Mouse (Mus musculus) cerebellum, postnatal 14 days (tissue): ENCODE results near the gene Zbtb25.

Source experiments
- DNase-seq, 2 experiments: peaks; one replicate each; pipeline ENCODE4 v3.0.0; 2021; ENCODE audit warnings: mixed read lengths in 2 of 2

Gene Zbtb25

GRCm38 (mm10) chr12:76369206-76369977 is at the start of gene Zbtb25:
Gene Zbtb25 (minus strand): TSS chr12:76369602.
- peak; percentile 89 to 93 for DNase-seq

GRCm38 (mm10) chr12:76418346-76418745 is 48.9 kb upstream of the Zbtb25 start:
- DNase-seq: no peak

- DNase-seq: no peak
Observed at GRCm38 (mm10) chr12:76417433-76417854, 48.0 kb upstream of the Zbtb25 start, which contains the start of gene Ppp1r36. Gene Ppp1r36 (plus strand): TSS chr12:76417538.

- DNase-seq: no peak
Observed at GRCm38 (mm10) chr12:76415383-76416010, 46.1 kb upstream of the Zbtb25 start.

- DNase-seq: no peak
Observed at GRCm38 (mm10) chr12:76409166-76409565, 39.8 kb upstream of the Zbtb25 start.

- no peak for DNase-seq
Observed at GRCm38 (mm10) chr12:76407184-76407583, 37.8 kb upstream of the Zbtb25 start.

- peak in 1 of 2 experiments; percentile 28 for DNase-seq
Observed at GRCm38 (mm10) chr12:76405971-76406370, 36.6 kb upstream of the Zbtb25 start.

GRCm38 (mm10) chr12:76405183-76405970 is 36.0 kb upstream of the Zbtb25 start:
- DNase-seq: peak; percentile 61 to 68

GRCm38 (mm10) chr12:76404836-76405182 is 35.4 kb upstream of the Zbtb25 start:
- no peak for DNase-seq

GRCm38 (mm10) chr12:76403886-76404537 is 34.6 kb upstream of the Zbtb25 start, which contains the start of gene Hspa2:
Gene Hspa2 (plus strand): TSS chr12:76404176.
- peak; percentile 100 for DNase-seq

GRCm38 (mm10) chr12:76402991-76403885 is 33.8 kb upstream of the Zbtb25 start:
- DNase-seq: no peak

- peak in 1 of 2 experiments; percentile 23 for DNase-seq
Observed at GRCm38 (mm10) chr12:76401674-76402073, 32.3 kb upstream of the Zbtb25 start.

GRCm38 (mm10) chr12:76397281-76397680 is 27.9 kb upstream of the Zbtb25 start:
- no peak for DNase-seq

GRCm38 (mm10) chr12:76392979-76393378 is 23.6 kb upstream of the Zbtb25 start:
- DNase-seq: no peak

- no peak for DNase-seq
Observed at GRCm38 (mm10) chr12:76391595-76392271, 22.3 kb upstream of the Zbtb25 start.

- peak; percentile 54 to 58 for DNase-seq
Observed at GRCm38 (mm10) chr12:76388794-76389193, 19.4 kb upstream of the Zbtb25 start.

GRCm38 (mm10) chr12:76385342-76385741 is 15.9 kb upstream of the Zbtb25 start:
- DNase-seq: no peak

- DNase-seq: no peak
Observed at GRCm38 (mm10) chr12:76380151-76380550, 10.7 kb upstream of the Zbtb25 start.

- DNase-seq: no peak
Observed at GRCm38 (mm10) chr12:76378556-76378955, 9.2 kb upstream of the Zbtb25 start.

- DNase-seq: no peak
Observed at GRCm38 (mm10) chr12:76377726-76378125, 8.3 kb upstream of the Zbtb25 start.

- DNase-seq: no peak
Observed at GRCm38 (mm10) chr12:76377059-76377458, 7.7 kb upstream of the Zbtb25 start.
